Mouse (Mus musculus): ENCODE data around the gene Antxr1. TPM values are rescaled to one million over a fixed set of nuclear protein-coding genes. Genes with fewer than 3 reads are reported as not detected.
"Not testable (repeated sequence)": the region's sequence is repeated elsewhere in the genome, so short reads cannot be mapped to it uniquely, and the experiment has no call there.

Antxr1 gene
- polyA plus RNA-seq, 1 experiment from 2014 or later = 25.1 TPM

DNA sequence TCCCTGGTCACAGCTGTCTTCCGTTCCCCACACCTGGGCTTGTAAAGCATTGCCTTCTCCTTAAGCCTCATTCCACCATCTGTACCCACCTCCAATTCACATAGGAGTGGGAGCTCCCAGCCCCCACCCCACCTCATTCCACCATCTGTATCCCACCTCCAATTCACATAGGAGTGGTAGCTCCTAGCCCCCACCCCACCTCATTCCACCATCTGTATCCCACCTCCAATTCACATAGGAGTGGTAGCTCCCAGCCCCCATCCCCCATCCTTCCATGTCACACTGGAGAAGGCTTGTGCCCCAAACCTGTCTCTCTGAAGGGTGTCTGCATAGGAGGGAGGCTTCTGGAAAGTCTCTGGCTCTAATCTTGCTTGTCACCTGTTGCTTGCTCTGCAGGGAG lies 232.3 kb downstream of the Antxr1 start:
- DNase-seq (ENCODE audit: low read depth, low spot score) = no peak
- POLR2A ChIA-PET = interaction anchor here (1.2 kb wide), 1 partner anchor 219 kb away, joined by 3 read pairs; no protein-coding TSS in a partner anchor
- ATAC-seq = no peak
- no peak for TF ChIP-seq CTCF (IDR thresholded peaks at IDR 0.05)
- in situ Hi-C loops (cut with MboI; ENCODE audit: low pct_unique_long_range_greater_than_20kb) = loop anchor here (5.0 kb wide), 2 partner anchors 224 to 284 kb away; partner anchors contain the start of gene Gkn3
- CTCF ChIA-PET = interaction anchor here (1.1 to 6.5 kb wide), 4 partner anchors 9 to 230 kb away, joined by 3 to 48 read pairs (median 3); no protein-coding TSS in a partner anchor
- H3K27me3 ChIP-seq = no peaks in the 10 kb centered on the region

DNA sequence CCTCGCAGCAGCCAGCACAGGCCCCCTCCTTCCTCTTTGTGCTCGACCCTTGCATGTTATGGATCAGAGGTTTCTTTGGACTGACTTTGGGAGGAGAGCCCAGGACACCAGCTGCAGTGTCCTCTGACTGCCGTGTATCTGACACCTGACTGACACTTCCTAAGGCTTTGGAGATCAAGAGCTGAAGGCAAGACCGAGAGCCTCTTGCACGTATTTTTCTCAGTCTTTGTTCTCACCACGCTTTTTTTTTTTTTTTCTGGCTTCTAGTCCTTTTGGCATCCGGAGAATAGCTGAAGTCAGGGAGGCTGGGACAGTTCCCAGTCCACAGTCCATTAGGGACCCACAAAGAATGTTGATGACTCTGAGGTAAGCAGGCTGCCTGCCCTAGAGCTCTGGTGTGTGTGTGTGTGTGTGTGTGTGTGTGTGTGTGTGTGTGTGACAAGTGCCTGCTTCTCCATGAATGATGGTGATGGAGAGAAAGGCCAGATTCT lies 233.2 kb downstream of the Antxr1 start:
- ATAC-seq = no peak
- in situ Hi-C loops (cut with MboI; ENCODE audit: low pct_unique_long_range_greater_than_20kb) = loop anchor here (5.0 kb wide), 2 partner anchors 225 to 285 kb away; partner anchors contain the start of gene Gkn3
- H3K27me3 ChIP-seq = no peaks in the 10 kb centered on the region
- no peak for TF ChIP-seq CTCF (IDR thresholded peaks at IDR 0.05)
- DNase-seq (ENCODE audit: low read depth, low spot score) = no peak
- ChIA-PET POLR2A (interaction anchor here (0.6 to 1.2 kb wide), 3 partner anchors 13 to 220 kb away, joined by 3 to 5 read pairs (median 3); no protein-coding TSS in a partner anchor), CTCF (interaction anchor here (0.9 to 6.5 kb wide), 11 partner anchors 9 to 283 kb away, joined by 3 to 48 read pairs (median 4); partner anchors contain the start of gene Antxr1)

DNA sequence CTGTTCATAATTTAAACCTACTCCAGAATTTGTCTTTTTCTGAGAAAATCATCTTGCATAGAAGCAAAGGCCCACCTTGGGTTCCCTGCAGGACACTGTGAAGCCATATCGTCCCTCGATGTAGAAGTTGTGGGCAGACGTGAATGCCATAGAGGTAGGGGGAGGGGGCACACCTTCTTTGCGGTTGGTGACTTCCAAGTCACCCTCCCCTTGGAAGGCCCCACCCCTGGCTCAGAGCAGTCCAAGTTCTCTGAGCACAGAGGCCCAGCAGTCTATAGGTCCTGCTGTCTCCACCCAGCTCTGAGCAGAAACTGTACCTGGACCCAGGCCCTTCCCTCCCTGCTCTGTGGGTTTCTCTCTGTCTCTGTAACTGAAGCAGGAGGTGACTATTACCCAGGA lies 233.7 kb downstream of the Antxr1 start:
- no peaks in the 10 kb centered on the region for H3K27me3 ChIP-seq
- no peak for TF ChIP-seq CTCF (IDR thresholded peaks at IDR 0.05)
- ATAC-seq (no peak), DNase-seq (ENCODE audit: low read depth, low spot score) (no peak)
- ChIA-PET CTCF (interaction anchor here (0.6 to 6.5 kb wide), 20 partner anchors 9 to 283 kb away, joined by 3 to 48 read pairs (median 4); partner anchors contain the start of gene Antxr1), POLR2A (interaction anchor here (0.6 kb wide), 1 partner anchor 12 kb away, joined by 5 read pairs; no protein-coding TSS in a partner anchor)
- in situ Hi-C loops (cut with MboI; ENCODE audit: low pct_unique_long_range_greater_than_20kb) = loop anchor here (5.0 kb wide), 2 partner anchors 225 to 285 kb away; partner anchors contain the start of gene Gkn3

DNA sequence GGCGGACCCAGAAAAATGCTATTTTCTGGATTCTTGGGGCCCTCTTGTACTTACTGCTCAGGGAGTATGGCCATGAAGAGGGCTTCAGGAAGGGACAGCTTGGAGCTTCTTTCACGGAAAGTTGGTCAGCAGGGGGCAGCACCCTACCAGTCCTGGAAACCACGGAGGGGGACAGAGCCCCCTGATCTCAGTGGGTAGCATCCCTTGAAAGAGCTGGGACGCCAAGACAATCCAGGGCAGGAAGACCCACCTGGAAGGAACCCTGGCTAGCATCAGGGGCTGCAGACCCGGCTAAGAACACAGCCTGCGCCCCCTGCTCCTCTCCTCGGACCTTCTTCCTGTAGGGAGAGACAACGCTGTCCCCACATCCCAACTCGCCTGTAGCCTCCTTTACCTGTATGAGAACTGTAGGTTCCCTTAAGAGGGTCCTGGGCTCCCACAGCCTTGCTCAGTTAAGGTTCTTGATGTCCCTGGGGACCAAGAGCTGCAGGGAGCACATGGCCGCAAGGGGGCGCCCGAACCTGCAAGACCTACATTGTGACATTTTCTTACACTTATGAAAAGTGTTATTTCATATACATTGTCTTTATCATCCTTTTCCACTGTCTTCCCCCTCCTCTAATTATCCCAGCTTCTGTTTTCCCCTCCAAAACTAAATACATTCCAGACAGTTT lies 234.2 kb downstream of the Antxr1 start:
- ChIA-PET CTCF (interaction anchor here (0.6 to 6.5 kb wide), 21 partner anchors 8 to 286 kb away, joined by 3 to 48 read pairs (median 4); partner anchors contain the start of gene Antxr1), POLR2A (interaction anchor here (0.8 to 1.6 kb wide), 2 partner anchors 285 to 287 kb away, joined by 3 to 4 read pairs; no protein-coding TSS in a partner anchor)
- DNase-seq (ENCODE audit: low read depth, low spot score) (no peak), ATAC-seq (no peak)
- TF ChIP-seq CTCF (IDR thresholded peaks at IDR 0.05) = peak; percentile 91
- no peaks in the 10 kb centered on the region for H3K27me3 ChIP-seq
- in situ Hi-C loops (cut with MboI; ENCODE audit: low pct_unique_long_range_greater_than_20kb) = loop anchor here (5.0 kb wide), 2 partner anchors 226 to 286 kb away; partner anchors contain the start of gene Gkn3

DNA sequence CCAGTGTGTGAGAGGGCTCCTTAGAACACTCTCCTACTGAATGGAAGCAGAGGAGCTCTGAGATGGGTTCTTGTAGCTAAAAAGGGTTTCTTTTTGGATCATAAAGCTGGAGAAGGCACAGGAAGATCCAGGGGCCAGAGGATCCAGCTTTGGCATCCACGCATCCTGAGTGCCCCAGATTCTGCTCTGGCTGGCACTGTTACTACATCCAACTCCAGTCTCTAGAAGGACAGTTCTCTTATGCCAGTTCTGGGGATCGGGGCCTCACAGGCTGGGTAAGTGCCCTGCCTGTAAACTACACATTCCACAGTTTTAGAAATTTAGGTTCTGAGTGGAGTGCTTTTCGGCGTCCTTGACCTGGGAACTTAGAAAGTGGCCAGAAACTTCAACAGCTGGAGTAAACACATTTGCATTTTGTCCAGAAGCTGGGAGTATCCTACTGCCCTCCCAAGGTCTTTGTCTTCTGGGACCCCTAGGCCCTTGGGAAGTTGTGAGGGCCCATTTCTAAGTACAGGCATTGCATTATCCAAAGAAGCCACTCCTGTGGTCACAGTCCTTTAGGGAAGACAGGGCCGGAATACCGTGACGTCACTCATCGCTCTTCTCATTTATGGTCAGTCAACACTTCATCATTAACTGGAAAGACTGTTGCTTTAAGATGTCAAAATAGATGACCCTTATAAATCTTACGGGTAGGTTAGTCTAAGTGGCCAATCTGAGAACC lies 235.2 kb downstream of the Antxr1 start:
- no peak for ATAC-seq
- no peaks in the 10 kb centered on the region for H3K27me3 ChIP-seq
- in situ Hi-C loops (cut with MboI; ENCODE audit: low pct_unique_long_range_greater_than_20kb) = loop anchor here (5.0 kb wide), 2 partner anchors 227 to 287 kb away; partner anchors contain the start of gene Gkn3
- no peak for TF ChIP-seq CTCF (IDR thresholded peaks at IDR 0.05)
- POLR2A ChIA-PET = interaction anchor here (0.8 to 1.8 kb wide), 3 partner anchors 224 to 288 kb away, joined by 3 to 4 read pairs (median 3); no protein-coding TSS in a partner anchor
- CTCF ChIA-PET = interaction anchor here (0.8 to 6.5 kb wide), 13 partner anchors 7 to 287 kb away, joined by 3 to 48 read pairs (median 6); partner anchors contain the start of gene Antxr1
- no peak for DNase-seq (ENCODE audit: low read depth, low spot score)

DNA sequence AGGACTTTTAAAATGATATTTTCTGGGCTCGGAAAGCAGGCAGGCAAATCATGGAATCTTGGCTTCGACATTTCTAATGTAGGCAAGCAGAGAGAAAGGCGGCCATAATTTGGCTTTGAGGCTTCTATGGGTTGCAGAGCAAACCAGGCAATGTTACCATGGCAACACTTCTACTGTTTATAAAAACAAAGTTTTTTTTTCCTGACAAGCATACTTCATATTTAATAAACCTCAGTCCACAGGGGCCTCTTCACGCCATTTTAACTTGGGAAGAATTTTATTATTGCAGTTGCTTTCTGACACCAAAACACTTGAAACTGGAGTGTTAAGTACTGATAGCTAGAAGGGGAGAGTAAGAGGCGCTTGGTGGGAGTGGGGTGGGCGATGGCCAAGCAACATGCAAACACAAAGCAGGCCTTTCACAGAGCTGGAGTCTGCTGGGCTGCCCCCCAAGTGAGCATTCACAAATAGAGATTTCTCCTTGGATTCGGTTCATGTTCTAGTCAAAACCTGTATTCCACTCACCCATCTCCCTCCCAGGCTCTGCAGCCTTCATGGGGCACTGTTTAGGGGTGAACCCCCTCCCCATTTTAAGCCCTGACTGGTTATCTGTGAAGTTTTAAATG lies 235.8 kb downstream of the Antxr1 start:
- no peak for DNase-seq (ENCODE audit: low read depth, low spot score)
- no peak for TF ChIP-seq CTCF (IDR thresholded peaks at IDR 0.05)
- POLR2A ChIA-PET = interaction anchor here (1.6 to 1.8 kb wide), 2 partner anchors 225 to 288 kb away, joined by 3 to 4 read pairs; no protein-coding TSS in a partner anchor
- no peaks in the 10 kb centered on the region for H3K27me3 ChIP-seq
- no peak for ATAC-seq
- in situ Hi-C loops (cut with MboI; ENCODE audit: low pct_unique_long_range_greater_than_20kb) = loop anchor here (5.0 kb wide), 2 partner anchors 228 to 288 kb away; partner anchors contain the start of gene Gkn3
- CTCF ChIA-PET = interaction anchor here (2.0 to 6.5 kb wide), 3 partner anchors 216 to 236 kb away, joined by 5 to 48 read pairs (median 30); partner anchors contain the start of gene Antxr1

DNA sequence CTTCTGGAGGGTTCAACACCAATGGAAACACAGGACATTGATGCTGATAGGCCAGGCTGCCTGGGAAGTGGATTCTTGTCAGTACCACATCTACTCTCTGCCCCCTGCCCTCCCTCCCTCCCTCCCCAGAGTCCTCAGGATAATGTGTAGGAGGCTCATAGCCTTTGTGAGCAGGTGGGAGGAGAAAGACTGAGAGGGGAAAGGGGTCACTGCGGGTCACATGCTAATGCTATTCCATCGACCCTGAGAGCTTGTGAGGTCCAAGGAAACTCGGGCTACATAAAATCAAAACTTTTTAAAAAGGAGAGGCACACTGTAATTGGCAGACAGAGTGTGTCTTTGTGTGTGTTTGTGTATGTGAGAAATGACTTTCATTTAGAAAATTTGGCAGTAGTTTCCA lies 236.4 kb downstream of the Antxr1 start:
- ATAC-seq = no peak
- in situ Hi-C loops (cut with MboI; ENCODE audit: low pct_unique_long_range_greater_than_20kb) = no loop called here
- no peaks in the 10 kb centered on the region for H3K27me3 ChIP-seq
- no peak for TF ChIP-seq CTCF (IDR thresholded peaks at IDR 0.05)
- DNase-seq (ENCODE audit: low read depth, low spot score) = no peak
- ChIA-PET CTCF (interaction anchor here (6.5 kb wide), 1 partner anchor 222 kb away, joined by 48 read pairs; no protein-coding TSS in a partner anchor), POLR2A (interaction anchor here (1.8 kb wide), 1 partner anchor 225 kb away, joined by 3 read pairs; no protein-coding TSS in a partner anchor)

DNA sequence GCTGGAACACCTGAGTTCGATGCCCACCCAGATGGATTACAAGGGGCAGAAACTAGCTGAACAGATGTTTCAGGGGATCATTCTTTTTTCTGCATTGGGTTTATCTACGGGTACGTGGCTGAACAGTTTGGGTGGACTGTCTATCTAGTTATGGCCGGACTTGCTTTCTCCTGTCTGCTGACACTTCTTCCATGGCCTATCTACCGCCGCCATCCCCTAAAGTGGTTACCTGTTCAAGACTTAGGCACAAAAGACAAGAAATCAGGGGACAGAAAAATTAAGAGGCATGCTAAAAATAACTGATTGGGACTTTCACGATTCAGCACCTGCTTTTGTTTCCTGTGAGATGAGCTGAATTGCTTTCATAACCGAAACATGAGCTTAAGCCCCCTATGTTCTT lies 242.0 kb downstream of the Antxr1 start:
- in situ Hi-C loops (cut with MboI; ENCODE audit: low pct_unique_long_range_greater_than_20kb); POLR2A ChIA-PET; DNase-seq (ENCODE audit: low read depth, low spot score); H3K27me3 ChIP-seq; ATAC-seq: not testable (repeated sequence)
- CTCF ChIA-PET = interaction anchor here (2.1 kb wide), 1 partner anchor 8 kb away, joined by 9 read pairs; no protein-coding TSS in a partner anchor

DNA sequence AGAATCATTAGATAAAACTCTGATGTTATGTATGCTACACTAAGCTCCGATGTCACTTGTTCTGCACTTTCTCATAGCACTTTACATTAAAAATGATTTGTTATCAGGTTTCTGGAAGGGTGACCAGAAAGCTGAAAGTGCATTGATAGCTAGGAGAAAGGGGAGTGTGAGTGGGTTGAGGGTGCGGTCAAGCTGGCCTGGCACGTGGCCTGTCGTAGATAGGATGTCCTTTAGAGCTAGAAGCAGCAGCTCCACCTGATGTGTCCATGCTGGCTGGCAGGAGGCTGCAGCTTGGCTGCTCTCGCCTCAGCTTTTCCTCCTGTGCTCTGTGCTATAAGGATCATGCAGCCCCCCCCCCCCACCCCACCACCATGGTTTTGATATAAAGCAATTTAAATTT lies 243.1 kb downstream of the Antxr1 start:
- in situ Hi-C loops (cut with MboI; ENCODE audit: low pct_unique_long_range_greater_than_20kb) = no loop called here
- H3K27me3 ChIP-seq = no peaks in the 10 kb centered on the region
- POLR2A ChIA-PET = interaction anchor here (0.7 kb wide), 2 partner anchors 24 to 662 kb away, joined by 3 to 5 read pairs; no protein-coding TSS in a partner anchor
- ATAC-seq (no peak), DNase-seq (ENCODE audit: low read depth, low spot score) (no peak)
- CTCF ChIA-PET = interaction anchor here (2.1 kb wide), 1 partner anchor 9 kb away, joined by 9 read pairs; no protein-coding TSS in a partner anchor
- TF ChIP-seq CTCF (IDR thresholded peaks at IDR 0.05) = no peak

All from Patski (cell line).